Mouse (Mus musculus): ENCODE data around the gene Gm48551. TPM values are rescaled to one million over a fixed set of nuclear protein-coding genes. Genes with fewer than 3 reads are reported as not detected.
A peak's percentile ranks its signal among the peaks of the same experiment; 100 is the strongest.

Gm48551 gene
- polyA plus RNA-seq, 1 experiment from 2014 or later, result 2.6 TPM

- 77% methylated on average over 4 of the region's 4 CpGs for WGBS
- Histone ChIP-seq H3K27ac (ENCODE audit: low read length) (no peak overlapping the region), H3K27me3 (ENCODE audit: control insufficient read depth, insufficient read depth, low read length) (peaks cover 18% of the 10 kb centered on the region), H3K4me2 (ENCODE audit: low read depth, low read length) (no peak overlapping the region), H3K36me3 (ENCODE audit: control insufficient read depth, insufficient read depth) (peaks cover 11% of the 10 kb centered on the region; the same call in 1 of the 2 replicates), H3K4me1 (ENCODE audit: control insufficient read depth, insufficient read depth, low read length) (peaks cover 29% of the 10 kb centered on the region), H3K4me3 (ENCODE audit: low read length) (no peak overlapping the region), H3K9ac (ENCODE audit: low read length) (no peak overlapping the region), H3K9me3 (replicated peaks; ENCODE audit: control insufficient read depth, low read length) (no peaks in the 10 kb centered on the region)
- ATAC-seq (replicated peaks; ENCODE audit: extremely low read depth, insufficient read depth, low FRiP score), result no peak
Observed at GRCm38 (mm10) chr10:81345162-81345534, 39.1 kb upstream of the Gm48551 start.

GRCm38 (mm10) chr10:81346453-81347067 lies 37.7 kb upstream of the Gm48551 start:
- no peaks in the 10 kb centered on the region for H3K9me3 ChIP-seq (replicated peaks; ENCODE audit: control insufficient read depth, low read length)
- peak overlapping the region; percentile 56 for H3K9ac ChIP-seq (ENCODE audit: low read length)
- 0 out of 2 replicates have a peak overlapping the region, but pooled peaks have one; percentile 21 for H3K27ac ChIP-seq (ENCODE audit: low read length)
- H3K4me3 ChIP-seq (ENCODE audit: low read length), result peak overlapping the region; percentile 13
- ATAC-seq (replicated peaks; ENCODE audit: extremely low read depth, insufficient read depth, low FRiP score), result no peak
- H3K4me1 ChIP-seq (ENCODE audit: control insufficient read depth, insufficient read depth, low read length), result peaks cover 31% of the 10 kb centered on the region
- H3K27me3 ChIP-seq (ENCODE audit: control insufficient read depth, insufficient read depth, low read length), result peaks cover 18% of the 10 kb centered on the region
- 21% methylated on average over 54 of the region's 55 CpGs for WGBS
- peaks cover 11% of the 10 kb centered on the region; the same call in 1 of the 2 replicates for H3K36me3 ChIP-seq (ENCODE audit: control insufficient read depth, insufficient read depth)
- H3K4me2 ChIP-seq (ENCODE audit: low read depth, low read length), result peak overlapping the region; percentile 54

DNA sequence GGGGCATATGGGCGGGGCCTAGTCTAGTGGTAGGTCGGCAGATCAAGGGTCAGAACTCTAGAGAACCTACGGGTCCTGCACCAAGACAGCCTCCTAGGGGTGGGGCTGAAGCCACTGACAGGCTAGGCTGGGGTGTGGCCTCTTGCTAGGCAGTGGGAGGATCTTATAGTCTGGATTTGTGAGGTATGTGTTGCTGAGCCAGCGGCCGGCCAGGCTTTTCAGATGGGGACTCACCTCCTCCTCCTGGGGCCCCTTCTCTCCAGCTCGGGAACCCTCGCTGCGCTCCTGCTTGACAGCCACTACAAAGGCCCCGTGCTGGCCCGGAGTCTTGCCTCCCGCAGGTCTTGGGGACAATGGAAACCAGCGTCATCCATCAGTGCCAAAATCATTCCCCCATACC lies 35.1 kb upstream of the Gm48551 start:
- 9% methylated on average over 12 of the region's 12 CpGs for WGBS
- Histone ChIP-seq H3K36me3 (ENCODE audit: control insufficient read depth, insufficient read depth) (peaks cover 11% of the 10 kb centered on the region; the same call in 1 of the 2 replicates), H3K4me2 (ENCODE audit: low read depth, low read length) (peak overlapping the region; percentile 79), H3K4me3 (ENCODE audit: low read length) (peak overlapping the region; percentile 83), H3K27ac (ENCODE audit: low read length) (peak overlapping the region; percentile 89), H3K9me3 (replicated peaks; ENCODE audit: control insufficient read depth, low read length) (no peaks in the 10 kb centered on the region), H3K27me3 (ENCODE audit: control insufficient read depth, insufficient read depth, low read length) (no peaks in the 10 kb centered on the region), H3K4me1 (ENCODE audit: control insufficient read depth, insufficient read depth, low read length) (peaks cover 31% of the 10 kb centered on the region), H3K9ac (ENCODE audit: low read length) (peak overlapping the region; percentile 94)
- no peak for ATAC-seq (replicated peaks; ENCODE audit: extremely low read depth, insufficient read depth, low FRiP score)

GRCm38 (mm10) chr10:81349961-81350350 lies 34.3 kb upstream of the Gm48551 start:
- no peak; the same call in 1 of the 2 replicates for ATAC-seq (replicated peaks; ENCODE audit: extremely low read depth, insufficient read depth, low FRiP score)
- Histone ChIP-seq H3K27me3 (ENCODE audit: control insufficient read depth, insufficient read depth, low read length) (no peaks in the 10 kb centered on the region), H3K4me1 (ENCODE audit: control insufficient read depth, insufficient read depth, low read length) (peaks cover 31% of the 10 kb centered on the region), H3K9ac (ENCODE audit: low read length) (peak overlapping the region; percentile 94), H3K4me3 (ENCODE audit: low read length) (peak overlapping the region; percentile 83), H3K27ac (ENCODE audit: low read length) (peak overlapping the region; percentile 89), H3K4me2 (ENCODE audit: low read depth, low read length) (peak overlapping the region; percentile 79), H3K36me3 (ENCODE audit: control insufficient read depth, insufficient read depth) (peaks cover 11% of the 10 kb centered on the region; the same call in 1 of the 2 replicates), H3K9me3 (replicated peaks; ENCODE audit: control insufficient read depth, low read length) (no peaks in the 10 kb centered on the region)
- WGBS, result under 1% methylated on average over 26 of the region's 29 CpGs

- H3K27me3 ChIP-seq (ENCODE audit: control insufficient read depth, insufficient read depth, low read length), result no peaks in the 10 kb centered on the region
- H3K4me1 ChIP-seq (ENCODE audit: control insufficient read depth, insufficient read depth, low read length), result peaks cover 31% of the 10 kb centered on the region
- ATAC-seq (replicated peaks; ENCODE audit: extremely low read depth, insufficient read depth, low FRiP score), result peak; percentile 93
- H3K9me3 ChIP-seq (replicated peaks; ENCODE audit: control insufficient read depth, low read length), result no peaks in the 10 kb centered on the region
- H3K27ac ChIP-seq (ENCODE audit: low read length), result peak within 1 kb of the TSS; percentile 89
- H3K36me3 ChIP-seq (ENCODE audit: control insufficient read depth, insufficient read depth), result peaks cover 11% of the 10 kb centered on the region; the same call in 1 of the 2 replicates
- under 1% methylated on average over 54 of the region's 54 CpGs for WGBS
- peak within 1 kb of the TSS; percentile 79 for H3K4me2 ChIP-seq (ENCODE audit: low read depth, low read length)
- peak within 1 kb of the TSS; percentile 83 for H3K4me3 ChIP-seq (ENCODE audit: low read length)
- H3K9ac ChIP-seq (ENCODE audit: low read length), result peak within 1 kb of the TSS; percentile 94
Observed at GRCm38 (mm10) chr10:81350351-81351063, 33.8 kb upstream of the Gm48551 start, which contains the start of gene Hmg20b. Gene Hmg20b, minus strand, starts transcription at chr10:81350480.

DNA sequence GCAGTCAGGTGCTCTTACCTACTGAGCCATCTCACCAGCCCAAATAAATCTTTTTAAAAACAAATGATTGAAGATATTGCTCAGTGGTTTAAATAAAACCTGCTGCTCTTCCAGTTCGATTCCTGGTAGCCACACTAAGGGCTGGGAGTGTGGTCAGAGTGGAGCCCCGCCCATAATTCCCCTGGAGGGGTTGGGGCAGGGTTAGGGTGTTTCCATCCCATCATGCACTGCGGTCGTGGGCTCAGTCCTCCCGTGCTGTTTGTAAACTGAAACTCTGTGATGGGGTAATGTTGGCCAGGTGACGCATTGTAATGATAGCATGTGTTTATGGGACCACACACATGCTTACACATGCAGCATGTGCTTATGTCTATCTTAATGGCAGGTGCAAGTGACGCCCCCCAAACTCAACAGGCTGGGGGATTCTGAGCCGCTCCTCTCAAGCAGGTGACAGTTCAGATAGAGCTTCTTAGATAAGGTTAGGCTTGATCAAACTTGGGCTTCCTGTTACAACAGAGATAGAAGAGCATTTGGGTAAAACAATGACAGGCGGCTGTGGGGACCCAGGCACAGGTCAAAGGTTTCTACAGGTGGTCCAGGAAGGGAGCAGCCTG lies 32.5 kb upstream of the Gm48551 start:
- no peak for ATAC-seq (replicated peaks; ENCODE audit: extremely low read depth, insufficient read depth, low FRiP score)
- Histone ChIP-seq H3K36me3 (ENCODE audit: control insufficient read depth, insufficient read depth) (peaks cover 11% of the 10 kb centered on the region; the same call in 1 of the 2 replicates), H3K27me3 (ENCODE audit: control insufficient read depth, insufficient read depth, low read length) (no peaks in the 10 kb centered on the region), H3K4me2 (ENCODE audit: low read depth, low read length) (0 out of 2 replicates have a peak overlapping the region, but pooled peaks have one; percentile 15), H3K27ac (ENCODE audit: low read length) (peak overlapping the region; percentile 42; the same call in 1 of the 2 replicates), H3K9me3 (replicated peaks; ENCODE audit: control insufficient read depth, low read length) (no peaks in the 10 kb centered on the region), H3K9ac (ENCODE audit: low read length) (no peak overlapping the region), H3K4me3 (ENCODE audit: low read length) (no peak overlapping the region), H3K4me1 (ENCODE audit: control insufficient read depth, insufficient read depth, low read length) (peaks cover 28% of the 10 kb centered on the region)
- 17% methylated on average over 9 of the region's 9 CpGs for WGBS

DNA sequence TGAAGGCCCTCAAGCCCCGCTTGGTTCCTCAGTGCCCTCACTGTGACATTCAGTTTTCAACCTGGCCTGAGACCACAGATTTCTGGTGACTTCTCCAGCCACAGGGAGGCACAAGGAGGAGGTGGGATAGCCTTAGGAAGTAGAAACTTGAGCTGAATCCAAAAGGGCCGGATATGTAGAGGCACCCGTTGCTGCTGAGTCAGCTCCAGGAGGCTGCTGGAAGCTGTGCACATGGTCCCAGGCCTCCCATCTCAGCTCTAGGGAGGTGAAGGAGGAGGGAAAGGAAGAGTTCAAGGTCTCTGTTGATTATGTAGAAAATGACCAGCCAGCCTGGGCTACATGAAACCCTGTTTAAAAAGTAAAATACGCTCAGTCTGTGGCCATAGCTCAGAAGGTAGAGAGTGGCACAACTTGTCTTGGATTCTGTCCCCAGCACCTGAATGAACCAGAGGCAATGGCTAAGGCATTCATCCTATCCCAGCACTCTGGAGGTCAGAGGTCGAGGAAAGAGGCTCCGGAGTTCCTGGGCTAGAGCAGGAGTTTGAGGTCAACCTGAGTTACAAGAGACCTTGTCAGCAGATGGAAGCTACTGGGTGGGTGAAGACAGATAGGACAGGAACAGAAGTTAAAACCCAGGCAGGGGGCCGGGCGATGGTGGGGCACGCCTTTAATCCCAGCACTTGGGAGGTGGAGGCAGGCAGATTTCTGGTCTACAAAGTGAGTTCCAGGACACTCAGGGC lies 29.4 kb upstream of the Gm48551 start:
- no peak for ATAC-seq (replicated peaks; ENCODE audit: extremely low read depth, insufficient read depth, low FRiP score)
- Histone ChIP-seq H3K9ac (ENCODE audit: low read length) (no peak overlapping the region), H3K4me1 (ENCODE audit: control insufficient read depth, insufficient read depth, low read length) (peaks cover 25% of the 10 kb centered on the region)

DNA sequence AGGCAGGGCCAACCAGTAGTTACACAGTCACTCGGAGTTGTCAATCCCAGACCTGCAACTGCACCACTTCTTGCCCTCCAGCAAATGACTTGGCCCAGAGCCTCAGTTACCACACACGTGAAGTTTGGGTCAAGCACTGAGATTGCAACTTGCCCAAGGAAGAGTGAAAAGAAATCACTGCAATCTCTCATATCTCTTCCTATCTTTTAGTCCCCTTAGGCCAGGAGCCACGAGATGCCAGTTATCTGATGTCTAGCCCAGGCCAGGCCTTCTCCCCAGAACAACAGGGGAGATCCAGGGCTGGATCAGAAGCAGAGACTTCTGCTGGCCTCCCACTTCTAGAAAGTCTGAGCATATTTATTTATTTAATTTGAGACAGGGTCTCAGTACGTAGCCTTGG lies 28.7 kb upstream of the Gm48551 start:
- no peaks in the 10 kb centered on the region for H3K9me3 ChIP-seq (replicated peaks; ENCODE audit: control insufficient read depth, low read length)
- peaks cover 25% of the 10 kb centered on the region for H3K4me1 ChIP-seq (ENCODE audit: control insufficient read depth, insufficient read depth, low read length)
- H3K27ac ChIP-seq (ENCODE audit: low read length), result no peak overlapping the region; the same call in 1 of the 2 replicates
- ATAC-seq (replicated peaks; ENCODE audit: extremely low read depth, insufficient read depth, low FRiP score), result no peak
- no peak overlapping the region for H3K4me3 ChIP-seq (ENCODE audit: low read length)
- H3K36me3 ChIP-seq (ENCODE audit: control insufficient read depth, insufficient read depth), result peaks cover 6% of the 10 kb centered on the region; the same call in 1 of the 2 replicates
- WGBS, result 74% methylated on average over 4 of the region's 4 CpGs
- no peaks in the 10 kb centered on the region for H3K27me3 ChIP-seq (ENCODE audit: control insufficient read depth, insufficient read depth, low read length)
- no peak overlapping the region for H3K9ac ChIP-seq (ENCODE audit: low read length)
- H3K4me2 ChIP-seq (ENCODE audit: low read depth, low read length), result no peak overlapping the region

More for the DNA sequence above, 29.4 kb upstream of the Gm48551 start:
- H3K9me3 ChIP-seq (replicated peaks; ENCODE audit: control insufficient read depth, low read length), result no peaks in the 10 kb centered on the region
- peaks cover 2% of the 10 kb centered on the region; the same call in 1 of the 2 replicates for H3K36me3 ChIP-seq (ENCODE audit: control insufficient read depth, insufficient read depth)
- H3K4me3 ChIP-seq (ENCODE audit: low read length), result no peak overlapping the region
- no peak overlapping the region for H3K27ac ChIP-seq (ENCODE audit: low read length)
- no peak overlapping the region for H3K4me2 ChIP-seq (ENCODE audit: low read depth, low read length)
- WGBS, result 66% methylated on average over 9 of the region's 9 CpGs
- no peaks in the 10 kb centered on the region for H3K27me3 ChIP-seq (ENCODE audit: control insufficient read depth, insufficient read depth, low read length)
